23 mouse cellular contexts compared by ENCODE assay signal in genomic region chr7:144862712-144863111, GRCm38 (mm10). TPM values are rescaled to one million over a fixed set of nuclear protein-coding genes. Genes with fewer than 3 reads are reported as not detected.
DNase-seq lines count a peak whose midpoint lies in the region; ATAC-seq and TF ChIP-seq lines count a peak whose summit lies in the region.
"Had no signal": no experiment of that assay in that cellular context is flagged by ENCODE, and none has a peak within 500 bp of the region (broad histone marks: within the 10 kb centered on the region; RNA-seq: fewer than 3 reads in every experiment).

No protein-coding gene starts in this region.

- peaks cover 66% of the 10 kb centered on the region for H3K27me3 ChIP-seq in hindbrain, embryonic 11.5 days (ENCODE audit: control insufficient read depth, insufficient read depth, low read length)
- peaks cover 96% of the 10 kb centered on the region for H3K27me3 ChIP-seq in hindbrain, embryonic 13.5 days
- H3K27me3 ChIP-seq in ES-Bruce4 (ENCODE audit: control insufficient read depth, insufficient read depth, low read length, poor library complexity, severe bottlenecking), result no peaks in the 10 kb centered on the region

- TF ChIP-seq CTCF in ES-Bruce4 (IDR thresholded peaks at IDR 0.05; ENCODE audit: low read depth, low read length), result no peak

- H3K4me2 ChIP-seq in hindbrain, embryonic 11.5 days (replicated peaks; ENCODE audit: low read depth, low read length), result no peak overlapping the region
- no peak overlapping the region for H3K4me2 ChIP-seq in hindbrain, embryonic 13.5 days
- H3K4me2 ChIP-seq: hindbrain, embryonic 14.5 days had no signal

- no peak for TF ChIP-seq EP300 in ES-Bruce4 (IDR thresholded peaks at IDR 0.05; ENCODE audit: insufficient read depth, low read depth, low read length)

- no peak overlapping the region for H3K4me3 ChIP-seq in hindbrain, embryonic 11.5 days (ENCODE audit: low read depth, low read length)
- H3K4me3 ChIP-seq in hindbrain, embryonic 13.5 days, result no peak overlapping the region
- peak overlapping the region; percentile 86 for H3K4me3 ChIP-seq in ES-Bruce4 (ENCODE audit: low read depth, low read length)
- H3K4me3 ChIP-seq: embryonic facial prominence, embryonic 15.5 days; erythroblast, embryonic 14.5 days had no signal

- peaks cover 8% of the 10 kb centered on the region; the same call in 1 of the 2 replicates for H3K4me1 ChIP-seq in hindbrain, embryonic 11.5 days (replicated peaks; ENCODE audit: control insufficient read depth, insufficient read depth, low read length)
- peaks cover 15% of the 10 kb centered on the region for H3K4me1 ChIP-seq in hindbrain, embryonic 13.5 days (replicated peaks)
- peaks cover 7% of the 10 kb centered on the region for H3K4me1 ChIP-seq in ES-Bruce4 (ENCODE audit: control insufficient read depth, insufficient read depth, low read length)

- no peak for TF ChIP-seq POLR2A in ES-Bruce4 (IDR thresholded peaks at IDR 0.05; ENCODE audit: insufficient read depth, low read length)

- no peaks in the 10 kb centered on the region for H3K36me3 ChIP-seq in hindbrain, embryonic 11.5 days (ENCODE audit: control insufficient read depth, insufficient read depth, low read length)
- H3K36me3 ChIP-seq in hindbrain, embryonic 13.5 days, result no peaks in the 10 kb centered on the region
- H3K36me3 ChIP-seq in ES-Bruce4 (ENCODE audit: control insufficient read depth, insufficient read depth, low read length, poor library complexity, severe bottlenecking), result peaks cover 31% of the 10 kb centered on the region
- H3K36me3 ChIP-seq: embryonic facial prominence, embryonic 15.5 days; heart, embryonic 13.5 days; intestine, embryonic 15.5 days had no signal

- no peaks in the 10 kb centered on the region for H3K9me3 ChIP-seq in hindbrain, embryonic 11.5 days (ENCODE audit: control insufficient read depth, low read length)
- H3K9me3 ChIP-seq in hindbrain, embryonic 13.5 days, result no peaks in the 10 kb centered on the region
- no peaks in the 10 kb centered on the region for H3K9me3 ChIP-seq in ES-Bruce4 (replicated peaks; ENCODE audit: control insufficient read depth, insufficient read depth, low read length, poor library complexity, severe bottlenecking)
- H3K9me3 ChIP-seq: embryonic facial prominence, embryonic 15.5 days; heart, embryonic 13.5 days; intestine, embryonic 15.5 days had no signal

- no peak overlapping the region for H3K9ac ChIP-seq in hindbrain, embryonic 11.5 days (ENCODE audit: low read depth, low read length)
- H3K9ac ChIP-seq in hindbrain, embryonic 13.5 days, result no peak overlapping the region
- H3K9ac ChIP-seq in ES-Bruce4 (ENCODE audit: low read depth, poor library complexity, severe bottlenecking), result peak overlapping the region; percentile 93
- H3K9ac ChIP-seq: embryonic facial prominence, embryonic 15.5 days; heart, embryonic 13.5 days; hindbrain, embryonic 14.5 days; intestine, embryonic 15.5 days had no signal

- 2% methylated on average over 18 of the region's 18 CpGs for whole genome bisulfite sequencing in hindbrain, embryonic 11.5 days
- WGBS in hindbrain, embryonic 13.5 days, result 3% methylated on average over 18 of the region's 18 CpGs

- no peak overlapping the region for H3K27ac ChIP-seq in hindbrain, embryonic 11.5 days (ENCODE audit: low read depth, low read length)
- no peak overlapping the region for H3K27ac ChIP-seq in hindbrain, embryonic 13.5 days
- peak overlapping the region; percentile 97 for H3K27ac ChIP-seq in ES-Bruce4 (ENCODE audit: insufficient read depth, low read length)
- H3K27ac ChIP-seq: embryonic facial prominence, embryonic 15.5 days; heart, embryonic 13.5 days; hindbrain, embryonic 14.5 days; intestine, embryonic 15.5 days had no signal

- no peak for ATAC-seq in hindbrain, embryonic 11.5 days (ENCODE audit: low FRiP score)
- no peak for ATAC-seq in hindbrain, embryonic 13.5 days (ENCODE audit: low FRiP score)
- ATAC-seq in granulocyte monocyte progenitor cell, adult 5-6 weeks (replicated peaks; ENCODE audit: poor library complexity, severe bottlenecking), result peak; percentile 80
- ATAC-seq: activated CD4-positive, CD25-positive, alpha-beta regulatory T cell, adult 4 months; forebrain, embryonic 16.5 days; intestine, embryonic 15.5 days had no signal

- DNase-seq in hindbrain, embryonic 11.5 days (ENCODE audit: low spot score), result peak; percentile 43
- no peak for DNase-seq in T-cell, adult 2 months (ENCODE audit: low spot score)
- DNase-seq in liver, result no peak
- DNase-seq: adrenal gland, postnatal 14 days; gastrocnemius, postnatal 25 days; heart, adult 11 months; heart, postnatal 36 days had no signal

RNA-seq across cellular contexts. Expression of gene Fgf4, which starts 15.5 kb away (rescaled TPM):
- 0.04 TPM in 1 of 2 replicates, not detected in the other for polyA plus RNA-seq in hindbrain, embryonic 11.5 days (2014; fragmentation: Nextera tagmentation; extraction: Ambion mirVana)
- not detected in 2 replicates for polyA plus RNA-seq in hindbrain, embryonic 13.5 days (2015; fragmentation: Nextera tagmentation; extraction: Ambion mirVana)
- 82.9 and 84.3 TPM in 2 replicates for polyA plus RNA-seq in ES-Bruce4 (2011; ENCODE audit: insufficient read depth, insufficient read length, low read depth, missing spikeins)
- total RNA-seq in granulocyte monocyte progenitor cell, adult 5-6 weeks (2014; fragmentation: Nextera tagmentation), result not detected in 2 replicates
- total RNA-seq in granulocyte monocyte progenitor cell, adult 5-6 weeks (2017), result not detected in 2 replicates
- total RNA-seq: adrenal gland, adult 18-20 months; adrenal gland, postnatal 14 days; CH12.LX; heart, postnatal 36 days; MEL had no signal
- polyA plus RNA-seq: activated CD4-positive, CD25-positive, alpha-beta regulatory T cell, adult 4 months; erythroblast, embryonic 14.5 days; forebrain, embryonic 11.5 days; forebrain, embryonic 16.5 days; frontal cortex, adult 2 months; heart, embryonic 13.5 days; heart, postnatal 0 days; hindbrain, embryonic 14.5 days; intestine, embryonic 15.5 days had no signal

RNA-seq across cellular contexts. Expression of gene Fgf3, which starts 24.8 kb away (rescaled TPM):
- polyA plus RNA-seq in hindbrain, embryonic 11.5 days (2014; fragmentation: Nextera tagmentation; extraction: Ambion mirVana), result 0.59 and 1.1 TPM in 2 replicates
- polyA plus RNA-seq in hindbrain, embryonic 13.5 days (2015; fragmentation: Nextera tagmentation; extraction: Ambion mirVana), result 13.6 and 30.2 TPM in 2 replicates
- 0.43 and 0.78 TPM in 2 replicates for polyA plus RNA-seq in ES-Bruce4 (2011; ENCODE audit: insufficient read depth, insufficient read length, low read depth, missing spikeins)
- 1.5 and 9.8 TPM in 2 replicates for total RNA-seq in granulocyte monocyte progenitor cell, adult 5-6 weeks (2014; fragmentation: Nextera tagmentation)
- total RNA-seq in granulocyte monocyte progenitor cell, adult 5-6 weeks (2017), result 0.82 and 2.2 TPM in 2 replicates
- total RNA-seq: CH12.LX; gastrocnemius, postnatal 25 days; heart, postnatal 36 days; MEL had no signal
- polyA plus RNA-seq: activated CD4-positive, CD25-positive, alpha-beta regulatory T cell, adult 4 months; heart, postnatal 0 days; intestine, embryonic 15.5 days had no signal

RNA-seq across cellular contexts. Expression of gene Fgf15, which starts 33.6 kb away (rescaled TPM):
- polyA plus RNA-seq in hindbrain, embryonic 11.5 days (2014; fragmentation: Nextera tagmentation; extraction: Ambion mirVana), result 60.2 and 68.2 TPM in 2 replicates
- 40.1 and 66.5 TPM in 2 replicates for polyA plus RNA-seq in hindbrain, embryonic 13.5 days (2015; fragmentation: Nextera tagmentation; extraction: Ambion mirVana)
- 3.1 and 3.3 TPM in 2 replicates for polyA plus RNA-seq in ES-Bruce4 (2011; ENCODE audit: insufficient read depth, insufficient read length, low read depth, missing spikeins)
- not detected in 2 replicates for total RNA-seq in granulocyte monocyte progenitor cell, adult 5-6 weeks (2014; fragmentation: Nextera tagmentation)
- 0.09 TPM in 1 of 2 replicates, not detected in the other for total RNA-seq in granulocyte monocyte progenitor cell, adult 5-6 weeks (2017)
- total RNA-seq: adrenal gland, postnatal 14 days; CH12.LX; gastrocnemius, postnatal 25 days; heart, postnatal 36 days had no signal
- polyA plus RNA-seq: activated CD4-positive, CD25-positive, alpha-beta regulatory T cell, adult 4 months; erythroblast, embryonic 14.5 days; frontal cortex, adult 2 months; heart, postnatal 0 days had no signal

RNA-seq across cellular contexts. Expression of gene LTO1, which starts 52.2 kb away (rescaled TPM):
- 27.3 and 28.9 TPM in 2 replicates for polyA plus RNA-seq in hindbrain, embryonic 11.5 days (2014; fragmentation: Nextera tagmentation; extraction: Ambion mirVana)
- 33.8 and 38.4 TPM in 2 replicates for polyA plus RNA-seq in hindbrain, embryonic 13.5 days (2015; fragmentation: Nextera tagmentation; extraction: Ambion mirVana)
- polyA plus RNA-seq in ES-Bruce4 (2011; ENCODE audit: insufficient read depth, insufficient read length, low read depth, missing spikeins), result 21.5 and 30.7 TPM in 2 replicates
- total RNA-seq in granulocyte monocyte progenitor cell, adult 5-6 weeks (2014; fragmentation: Nextera tagmentation), result 13.3 and 20.9 TPM in 2 replicates
- 16.6 and 20.8 TPM in 2 replicates for total RNA-seq in granulocyte monocyte progenitor cell, adult 5-6 weeks (2017)

Comparison
In these comparisons a context has a peak if more than half of its experiments do, and no peak if none do; other contexts are left out.
1. RNA of gene Fgf4, which starts 15.5 kb away (polyA plus RNA-seq): 82.9 to 84.3 TPM in ES-Bruce4; not detected in hindbrain, embryonic 13.5 days and 0.04 TPM in hindbrain, embryonic 11.5 days; every median in the first group is over 10 times any median in the second.